Mouse (Mus musculus): ENCODE results near the gene Elmo1.

DNA sequence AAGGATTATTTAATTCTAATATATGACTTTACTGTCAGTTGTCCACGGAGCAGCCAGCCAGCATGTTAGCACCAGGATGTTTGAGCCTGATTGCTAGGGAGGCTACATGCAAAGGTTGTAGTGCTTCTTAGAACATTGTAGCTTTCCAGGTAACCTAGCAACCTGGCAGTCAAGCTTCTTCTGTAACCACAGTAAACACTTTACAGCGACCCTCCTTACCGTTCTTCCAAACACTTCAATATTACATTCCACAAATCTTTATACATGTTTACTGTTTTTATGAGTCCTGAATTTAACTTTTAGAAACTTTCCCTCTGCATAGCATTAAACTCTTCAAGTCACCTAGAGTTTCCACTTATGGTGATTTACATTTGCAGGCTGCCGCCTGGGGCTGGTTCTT is 233.1 kb downstream of the Elmo1 start:
- TF ChIP-seq CTCF (IDR thresholded peaks at IDR 0.05; ENCODE audit: control insufficient read depth, insufficient read depth, insufficient read length) (no peak), MYOG (IDR thresholded peaks at IDR 0.05; ENCODE audit: control insufficient read depth, extremely low read depth, insufficient read length) (no peak), MAX (IDR thresholded peaks at IDR 0.05) (no peak), MYOD1 (IDR thresholded peaks at IDR 0.05; ENCODE audit: control insufficient read depth, insufficient read length, low read depth) (no peak), FOSL1 (IDR thresholded peaks at IDR 0.05; ENCODE audit: insufficient read depth, low read length, poor library complexity, severe bottlenecking) (no peak)

Data from C2C12 (cell line).